Mouse (Mus musculus) forebrain, embryonic 12.5 days (tissue): ENCODE results near the gene Cpsf4. TPM values are rescaled to one million over a fixed set of nuclear protein-coding genes. Genes with fewer than 3 reads are reported as not detected.
A peak's percentile ranks its signal among the peaks of the same experiment; 100 is the strongest.
"Not testable (repeated sequence)": the region's sequence is repeated elsewhere in the genome, so short reads cannot be mapped to it uniquely, and the experiment has no call there.

Source experiments
- ATAC-seq: fragments of 200-750 bp; cut with Nextera tagmentation; 2 replicates; pipeline ENCODE4 v1.8.0; 2017; ENCODE audit warnings: moderate TSS enrichment; ENCODE audit not compliant: low FRiP score
- H3K27ac ChIP-seq: fragments of 300-500 bp; sonication (generic); 2 replicates; pipeline ENCODE4 v1.5.1; 2016; ENCODE audit warnings: mild to moderate bottlenecking
- H3K27me3 ChIP-seq: fragments of 300-500 bp; sonication (generic); 2 replicates; pipeline ENCODE4 v1.6.1; 2016; ENCODE audit warnings: mild to moderate bottlenecking
- H3K36me3 ChIP-seq: fragments of 300-500 bp; sonication (generic); replicated peaks from 2 replicates; pipeline ENCODE4 v1.6.1; 2016; ENCODE audit warnings: mild to moderate bottlenecking
- H3K4me1 ChIP-seq: fragments of 300-500 bp; sonication (generic); 2 replicates; pipeline ENCODE4 v1.6.1; 2016
- H3K4me2 ChIP-seq: fragments of 300-500 bp; sonication (generic); 2 replicates; pipeline ENCODE4 v1.6.1; 2016; ENCODE audit warnings: mild to moderate bottlenecking, moderate library complexity
- H3K4me3 ChIP-seq: fragments of 300-500 bp; sonication (generic); replicated peaks from 2 replicates; pipeline ENCODE4 v1.5.1; 2016; ENCODE audit warnings: mild to moderate bottlenecking
- H3K9ac ChIP-seq: fragments of 300-500 bp; sonication (generic); 2 replicates; pipeline ENCODE4 v1.6.1; 2016; ENCODE audit warnings: mild to moderate bottlenecking
- H3K9me3 ChIP-seq: fragments of 300-500 bp; sonication (generic); 2 replicates; pipeline ENCODE4 v1.6.1; 2016
- whole genome bisulfite sequencing: fragments of 180-500 bp; shearing (Covaris S2); methylation state at CpG from one replicate; pipeline ENCODE4 v1.1.7; 2016; 5-methylcytosine and 5-hydroxymethylcytosine counted together
- polyA plus RNA-seq: library from polyadenylated mRNA; unstranded; fragments of >200 nt; fragmentation: Nextera tagmentation; extraction: Ambion mirVana; gene quantifications from 2 replicates; pipeline ENCODE4 v1.2.1, GENCODE M21; 2016

The Cpsf4 gene
- polyA plus RNA-seq = 65.7 and 69.5 TPM in 2 replicates

DNA sequence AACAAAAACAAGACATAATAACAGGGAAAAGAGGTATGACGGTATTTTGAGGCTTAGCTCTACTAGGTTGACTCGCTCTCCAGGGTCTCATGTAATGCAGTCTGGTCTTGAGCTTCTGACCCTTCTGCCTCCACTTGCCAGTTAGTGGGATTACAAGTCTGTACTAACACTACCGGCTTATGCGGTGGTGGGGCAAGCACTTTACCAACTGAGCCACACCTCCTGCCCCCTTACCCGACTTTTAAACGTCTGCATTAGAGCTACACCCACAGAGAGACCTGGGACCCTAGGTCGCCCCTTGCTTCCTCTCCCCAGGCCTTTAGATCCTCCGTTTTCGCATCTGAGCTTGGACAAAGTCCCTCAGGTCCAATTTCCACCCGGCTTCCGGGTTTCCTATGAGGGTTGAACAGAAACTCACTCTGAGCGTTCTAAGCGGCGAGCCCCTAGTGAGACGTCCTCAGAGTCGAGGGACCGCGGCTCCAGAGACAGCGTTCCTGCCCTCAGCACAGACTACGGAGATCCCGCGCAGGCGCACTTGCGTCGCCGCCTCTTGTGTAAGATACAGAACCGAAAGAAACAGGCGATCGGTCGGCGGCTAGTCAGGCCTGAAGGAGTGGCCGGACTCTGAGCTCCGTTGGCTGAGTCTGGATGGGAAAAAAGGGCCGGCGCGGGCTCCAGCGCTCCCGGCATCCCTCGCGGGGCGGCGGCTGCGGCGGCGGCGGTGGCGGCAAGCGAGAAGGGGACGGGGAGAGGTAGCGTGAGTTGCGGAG is at the start of gene Cpsf4, which contains the start of gene Ptcd1:
Gene Cpsf4 (plus strand): TSS at position 678 of the 770 bp plus-strand sequence.
Gene Ptcd1 (minus strand): TSS at position 573 of the 770 bp plus-strand sequence.
- H3K4me3 ChIP-seq = peak within 1 kb of the TSS; percentile 76
- H3K4me2 ChIP-seq = peak within 1 kb of the TSS; percentile 92
- whole genome bisulfite sequencing = under 1% methylated on average over 51 of the region's 51 CpGs
- H3K27me3 ChIP-seq = no peaks in the 10 kb centered on the region
- H3K4me1 ChIP-seq = peaks cover 28% of the 10 kb centered on the region
- peak within 1 kb of the TSS; percentile 82 for H3K27ac ChIP-seq
- no peaks in the 10 kb centered on the region for H3K9me3 ChIP-seq
- ATAC-seq = peak; percentile 95
- H3K9ac ChIP-seq = peak within 1 kb of the TSS; percentile 93
- peaks cover 32% of the 10 kb centered on the region for H3K36me3 ChIP-seq

DNA sequence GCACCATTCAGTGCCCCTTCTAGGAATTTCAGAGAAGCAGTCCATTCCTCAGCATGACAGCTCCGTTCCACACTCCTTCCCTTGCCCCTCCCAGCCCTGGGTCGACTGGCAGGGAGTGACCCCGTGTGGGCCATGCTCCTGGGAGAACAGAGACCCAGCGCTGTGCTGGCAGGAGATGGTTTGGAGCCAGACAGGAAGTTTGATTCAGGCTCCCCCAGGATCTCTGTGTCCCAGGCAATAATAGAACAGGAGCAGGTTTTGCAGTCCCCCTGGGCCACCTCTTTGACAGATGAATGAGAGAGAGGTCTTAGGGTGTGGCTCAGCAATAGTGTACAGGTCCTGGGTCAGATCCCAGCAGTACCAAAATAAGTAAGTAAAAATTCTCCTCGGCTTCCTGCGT is 49.0 kb upstream of the Cpsf4 start:
- 0 out of 2 replicates have a peak, but pooled peaks cover 3% of the 10 kb centered on the region for H3K9me3 ChIP-seq
- no peak overlapping the region for H3K4me3 ChIP-seq
- H3K9ac ChIP-seq = no peak overlapping the region
- H3K36me3 ChIP-seq = 0 out of 2 replicates have a peak, but pooled peaks cover under 1% of the 10 kb centered on the region
- no peak overlapping the region for H3K27ac ChIP-seq
- 76% methylated on average over 6 of the region's 6 CpGs for WGBS
- peaks cover 11% of the 10 kb centered on the region; the same call in 1 of the 2 replicates for H3K4me1 ChIP-seq
- no peak overlapping the region for H3K4me2 ChIP-seq
- peaks cover 34% of the 10 kb centered on the region for H3K27me3 ChIP-seq
- no peak for ATAC-seq

DNA sequence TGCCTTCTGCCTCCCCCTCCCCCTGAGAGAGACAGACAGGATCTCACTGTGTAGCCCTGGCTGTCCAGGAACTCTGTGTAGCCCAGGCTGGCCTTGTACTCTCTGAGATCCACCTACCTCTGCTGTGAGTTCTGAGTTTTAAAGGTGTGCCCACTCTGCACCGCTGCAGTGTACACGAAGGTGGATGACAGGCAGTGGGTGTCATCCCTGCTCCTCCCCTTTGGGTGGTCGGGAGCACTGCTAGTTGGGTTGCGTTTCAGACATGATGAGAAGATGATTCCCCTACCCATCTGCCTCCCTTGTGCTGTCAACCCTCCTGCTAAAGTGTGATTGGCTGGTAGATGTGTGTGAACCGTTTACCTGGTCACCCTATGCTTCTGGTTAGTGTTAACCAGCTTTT is 48.6 kb upstream of the Cpsf4 start:
- H3K4me1 ChIP-seq = peaks cover 11% of the 10 kb centered on the region; the same call in 1 of the 2 replicates
- no peak for ATAC-seq
- 88% methylated on average over 5 of the region's 5 CpGs for WGBS

DNA sequence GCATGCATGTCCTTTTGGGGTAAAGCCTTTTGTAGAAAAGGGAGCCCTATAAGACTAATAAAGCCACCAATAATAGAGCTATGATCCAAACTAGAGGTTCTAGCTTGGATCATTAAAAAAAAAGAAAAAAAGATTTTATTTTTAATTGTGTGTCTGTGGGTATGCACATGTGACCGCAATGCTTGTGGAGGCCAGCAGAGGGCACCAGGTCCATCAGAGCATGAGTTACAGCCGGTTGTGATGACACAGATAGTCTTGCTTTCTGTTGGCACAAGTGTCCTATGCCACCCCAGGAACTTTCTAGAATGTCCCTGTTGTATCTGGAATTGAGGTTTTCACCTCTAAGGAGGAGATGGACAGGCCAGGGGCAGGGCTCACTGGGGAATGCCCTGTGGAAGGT is 47.6 kb upstream of the Cpsf4 start:
- H3K27ac ChIP-seq = no peak overlapping the region
- WGBS = 85% methylated on average over 2 of the region's 2 CpGs
- H3K9me3 ChIP-seq = 0 out of 2 replicates have a peak, but pooled peaks cover 3% of the 10 kb centered on the region
- H3K4me2 ChIP-seq = no peak overlapping the region
- ATAC-seq = no peak
- H3K4me1 ChIP-seq = peaks cover 4% of the 10 kb centered on the region; the same call in 1 of the 2 replicates
- peaks cover 14% of the 10 kb centered on the region for H3K36me3 ChIP-seq
- no peak overlapping the region for H3K4me3 ChIP-seq
- no peak overlapping the region for H3K9ac ChIP-seq
- H3K27me3 ChIP-seq = peaks cover 21% of the 10 kb centered on the region

More for the DNA sequence above, 48.6 kb upstream of the Cpsf4 start:
- no peak overlapping the region for H3K9ac ChIP-seq
- no peak overlapping the region for H3K4me3 ChIP-seq
- H3K9me3 ChIP-seq = 0 out of 2 replicates have a peak, but pooled peaks cover 3% of the 10 kb centered on the region
- H3K27ac ChIP-seq = no peak overlapping the region
- no peak overlapping the region for H3K4me2 ChIP-seq
- H3K27me3 ChIP-seq = peaks cover 30% of the 10 kb centered on the region
- H3K36me3 ChIP-seq = peaks cover 5% of the 10 kb centered on the region

DNA sequence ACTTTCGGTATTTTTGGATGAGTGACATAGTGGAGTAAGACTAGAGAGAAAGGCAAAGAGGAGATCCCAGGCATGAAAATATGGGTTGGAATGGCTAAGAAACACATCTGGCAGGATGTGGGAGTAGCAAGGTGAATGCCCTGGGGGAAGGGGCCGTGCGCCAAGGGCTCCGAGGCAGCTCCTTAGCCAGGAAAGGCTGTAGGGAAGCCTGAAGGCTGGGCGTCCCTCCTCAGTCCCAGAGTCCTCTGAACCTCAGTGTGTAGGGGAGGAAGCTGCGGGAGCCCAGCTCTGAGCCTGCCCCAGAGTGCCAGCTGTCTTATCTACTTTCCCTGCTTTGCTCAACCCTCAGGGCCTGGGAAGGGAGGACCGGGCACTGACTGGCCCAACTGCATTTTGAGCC is 46.1 kb upstream of the Cpsf4 start:
- no peak overlapping the region for H3K27ac ChIP-seq
- H3K27me3 ChIP-seq = peaks cover 6% of the 10 kb centered on the region; the same call in 1 of the 2 replicates
- peaks cover 29% of the 10 kb centered on the region for H3K36me3 ChIP-seq
- H3K9me3 ChIP-seq = 0 out of 2 replicates have a peak, but pooled peaks cover 3% of the 10 kb centered on the region
- no peak overlapping the region for H3K4me2 ChIP-seq
- no peak overlapping the region for H3K4me3 ChIP-seq
- no peaks in the 10 kb centered on the region for H3K4me1 ChIP-seq
- no peak for ATAC-seq
- 68% methylated on average over 7 of the region's 7 CpGs for WGBS
- H3K9ac ChIP-seq = no peak overlapping the region

DNA sequence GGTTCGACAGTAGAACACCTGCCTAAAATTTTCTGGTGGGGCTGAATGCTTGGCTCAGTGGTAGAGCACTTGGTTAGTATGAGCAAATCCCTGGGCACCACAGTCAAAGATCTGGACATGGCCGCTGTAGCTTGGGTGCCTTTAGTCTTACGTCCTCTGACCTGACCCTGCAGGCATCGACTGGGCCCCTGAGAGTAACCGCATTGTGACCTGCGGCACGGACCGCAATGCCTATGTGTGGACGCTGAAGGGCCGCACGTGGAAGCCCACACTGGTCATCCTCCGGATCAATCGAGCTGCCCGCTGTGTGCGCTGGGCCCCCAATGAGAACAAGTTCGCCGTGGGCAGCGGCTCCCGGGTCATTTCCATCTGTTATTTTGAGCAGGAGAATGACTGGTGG is 43.6 kb upstream of the Cpsf4 start:
- no peak for ATAC-seq
- WGBS = 95% methylated on average over 19 of the region's 19 CpGs

DNA sequence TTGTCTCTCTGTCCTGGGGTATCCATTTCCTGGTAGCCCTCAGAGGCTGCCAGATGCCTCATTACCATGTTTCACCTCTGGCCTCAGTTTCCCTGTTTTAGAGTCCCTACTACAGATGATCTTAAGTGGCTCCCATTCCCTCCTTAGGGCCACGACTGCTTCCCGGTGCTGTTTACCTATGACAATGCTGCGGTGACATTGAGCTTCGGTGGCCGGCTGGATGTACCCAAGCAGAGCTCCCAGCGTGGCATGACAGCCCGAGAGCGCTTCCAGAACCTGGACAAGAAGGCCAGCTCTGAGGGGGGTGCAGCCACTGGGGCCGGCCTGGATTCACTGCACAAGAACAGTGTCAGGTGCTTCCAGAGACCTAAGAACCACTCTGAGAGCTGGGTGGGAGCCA is 40.4 kb upstream of the Cpsf4 start:
- no peak for ATAC-seq
- no peak overlapping the region for H3K4me2 ChIP-seq

More for the DNA sequence above, 43.6 kb upstream of the Cpsf4 start:
- Histone ChIP-seq H3K4me2 (no peak overlapping the region), H3K36me3 (peaks cover 52% of the 10 kb centered on the region), H3K9me3 (0 out of 2 replicates have a peak, but pooled peaks cover 3% of the 10 kb centered on the region), H3K27me3 (no peaks in the 10 kb centered on the region), H3K4me1 (no peaks in the 10 kb centered on the region), H3K4me3 (no peak overlapping the region), H3K27ac (no peak overlapping the region), H3K9ac (no peak overlapping the region)

DNA sequence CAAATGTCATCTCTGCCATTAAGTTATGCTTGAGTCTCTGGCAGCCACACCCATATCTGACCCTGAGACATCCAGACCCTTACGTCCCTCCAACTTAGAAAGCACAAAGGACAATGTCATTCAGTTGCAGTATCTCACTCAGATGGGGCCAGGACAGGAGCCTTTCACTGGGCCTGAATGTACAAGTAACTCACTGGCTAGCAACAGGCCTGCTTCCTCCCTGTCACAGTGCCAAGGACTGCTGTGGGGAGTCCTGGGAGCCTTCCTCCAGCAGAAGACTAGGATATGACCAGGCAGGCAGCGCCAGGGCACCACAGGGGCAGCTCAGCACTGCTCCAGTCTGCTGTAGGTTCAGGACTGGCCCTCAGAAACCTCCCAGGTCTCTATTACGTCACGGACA is 37.9 kb upstream of the Cpsf4 start:
- Histone ChIP-seq H3K27ac (no peak overlapping the region), H3K4me1 (no peaks in the 10 kb centered on the region), H3K4me3 (no peak overlapping the region), H3K4me2 (no peak overlapping the region), H3K36me3 (peaks cover 97% of the 10 kb centered on the region), H3K9me3 (no peaks in the 10 kb centered on the region), H3K27me3 (no peaks in the 10 kb centered on the region), H3K9ac (no peak overlapping the region)
- no peak for ATAC-seq
- WGBS = 94% methylated on average over 4 of the region's 4 CpGs

More for the DNA sequence above, 40.4 kb upstream of the Cpsf4 start:
- H3K27ac ChIP-seq = no peak overlapping the region
- no peaks in the 10 kb centered on the region for H3K9me3 ChIP-seq
- 91% methylated on average over 9 of the region's 9 CpGs for WGBS
- no peaks in the 10 kb centered on the region for H3K27me3 ChIP-seq
- H3K9ac ChIP-seq = no peak overlapping the region
- no peaks in the 10 kb centered on the region for H3K4me1 ChIP-seq
- peaks cover 84% of the 10 kb centered on the region for H3K36me3 ChIP-seq
- no peak overlapping the region for H3K4me3 ChIP-seq

DNA sequence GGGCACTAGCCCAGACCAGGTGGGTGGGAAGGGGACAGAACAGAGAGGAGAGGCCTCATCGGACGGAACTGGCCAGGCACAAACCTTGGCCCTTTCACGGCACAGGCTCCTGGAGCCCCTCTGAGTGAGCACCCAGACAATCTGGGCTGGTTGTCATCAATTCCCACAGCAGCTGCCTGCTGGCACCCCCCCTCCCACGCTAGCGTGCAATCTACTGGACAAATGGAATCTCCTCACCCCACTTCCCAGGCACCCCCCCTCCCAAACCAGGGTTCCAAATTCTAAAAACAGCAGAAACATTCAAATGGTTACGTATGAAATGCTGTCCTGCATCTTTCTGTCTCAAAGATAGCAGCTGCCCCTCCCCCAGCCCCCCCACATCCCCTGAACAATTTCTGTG is 37.2 kb upstream of the Cpsf4 start:
- 93% methylated on average over 6 of the region's 6 CpGs for WGBS
- not testable (repeated sequence) for ATAC-seq, H3K4me2 ChIP-seq, H3K9me3 ChIP-seq, H3K4me3 ChIP-seq, H3K9ac ChIP-seq, H3K27me3 ChIP-seq, H3K4me1 ChIP-seq, H3K27ac ChIP-seq
- peaks cover 97% of the 10 kb centered on the region for H3K36me3 ChIP-seq

DNA sequence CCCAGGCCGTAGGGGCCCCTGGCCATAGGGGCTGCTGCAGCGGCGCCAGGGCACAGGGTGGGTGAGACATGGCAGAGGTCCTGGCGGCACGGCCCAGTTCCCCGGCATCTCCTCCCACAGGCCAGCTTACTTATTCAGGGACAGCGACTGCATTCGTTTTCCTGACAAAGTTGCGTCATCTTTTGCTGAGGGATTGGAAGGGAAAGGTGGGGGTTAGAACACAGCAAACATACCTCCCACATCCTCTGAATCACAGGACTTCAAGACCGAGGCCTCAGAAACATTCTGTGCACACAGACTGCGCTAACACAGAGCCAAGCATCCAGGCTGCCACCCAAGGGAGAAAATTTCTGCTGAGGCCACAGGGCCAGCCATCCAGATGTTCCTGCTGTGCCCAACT is 36.8 kb upstream of the Cpsf4 start:
- Histone ChIP-seq H3K36me3 (peaks cover 97% of the 10 kb centered on the region), H3K4me2 (no peak overlapping the region), H3K9me3 (no peaks in the 10 kb centered on the region), H3K27me3 (no peaks in the 10 kb centered on the region), H3K4me3 (no peak overlapping the region), H3K9ac (no peak overlapping the region), H3K27ac (no peak overlapping the region), H3K4me1 (no peaks in the 10 kb centered on the region)
- 94% methylated on average over 11 of the region's 11 CpGs for WGBS
- no peak for ATAC-seq

DNA sequence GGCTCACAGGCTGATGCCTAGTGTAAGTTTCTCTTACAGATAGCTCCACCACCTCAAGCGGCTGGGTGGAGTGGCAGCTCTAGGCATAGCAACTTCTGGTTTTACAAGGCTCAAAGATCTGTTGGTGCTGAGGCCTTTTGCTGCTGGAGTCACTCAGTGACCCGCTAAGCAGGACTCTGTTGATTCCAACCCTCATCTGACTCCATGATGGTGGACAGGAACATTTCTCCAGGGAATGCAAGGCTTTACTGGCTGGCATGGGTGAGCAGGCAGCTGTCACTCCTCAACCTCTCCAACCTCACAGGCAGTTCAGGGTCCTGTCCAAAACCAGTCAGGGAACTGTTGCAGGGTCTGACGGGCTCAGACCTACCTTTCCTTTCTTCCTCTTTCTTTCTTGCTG is 36.0 kb upstream of the Cpsf4 start:
- Histone ChIP-seq H3K27me3 (no peaks in the 10 kb centered on the region), H3K9ac (no peak overlapping the region), H3K4me3 (no peak overlapping the region), H3K4me2 (no peak overlapping the region), H3K4me1 (no peaks in the 10 kb centered on the region), H3K36me3 (peaks cover 95% of the 10 kb centered on the region), H3K27ac (no peak overlapping the region), H3K9me3 (no peaks in the 10 kb centered on the region)
- ATAC-seq = no peak
- WGBS = 90% methylated on average over 3 of the region's 3 CpGs

DNA sequence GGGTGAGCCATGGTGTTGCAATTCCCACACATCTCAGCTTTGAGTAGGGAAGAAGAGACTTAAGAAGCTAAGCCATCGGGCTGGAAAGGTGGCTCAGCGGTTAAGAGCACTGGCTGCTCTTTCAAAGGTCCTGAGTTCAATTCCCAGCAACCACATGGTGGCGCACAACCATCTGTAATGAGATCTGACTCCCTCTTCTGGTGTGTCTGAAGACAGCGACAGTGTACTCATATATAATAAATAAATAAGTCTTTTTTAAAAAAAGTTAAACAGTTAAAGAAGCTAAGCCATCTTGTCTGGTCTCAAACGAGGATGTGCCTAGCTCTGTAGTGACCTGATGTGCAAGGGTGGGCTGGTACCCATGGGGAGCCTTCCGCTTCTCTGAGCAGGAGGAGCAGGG is 33.7 kb upstream of the Cpsf4 start:
- not testable (repeated sequence) for H3K9ac ChIP-seq, H3K4me3 ChIP-seq, H3K27me3 ChIP-seq, H3K9me3 ChIP-seq, H3K4me2 ChIP-seq, ATAC-seq, H3K27ac ChIP-seq
- peaks cover 12% of the 10 kb centered on the region for H3K4me1 ChIP-seq
- WGBS = 93% methylated on average over 6 of the region's 6 CpGs
- peaks cover 90% of the 10 kb centered on the region for H3K36me3 ChIP-seq

DNA sequence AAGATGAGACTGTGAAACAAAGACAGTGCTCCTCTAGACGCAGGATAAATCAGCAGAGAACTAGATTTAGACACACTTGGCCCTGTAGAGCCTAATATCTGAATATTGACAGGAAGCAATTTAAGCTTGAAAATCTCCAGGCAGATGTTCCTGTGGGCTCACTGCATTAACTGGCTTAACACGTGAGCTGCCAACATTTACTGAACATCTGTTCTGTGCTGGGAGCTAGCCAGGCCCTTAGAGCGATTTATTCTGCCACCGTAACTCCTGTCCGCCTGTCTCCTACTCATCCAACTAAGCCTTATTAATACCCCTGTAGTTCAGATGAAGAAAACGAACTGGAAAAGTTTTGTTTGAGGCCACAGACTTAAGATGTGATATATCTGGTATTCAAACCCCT is 28.2 kb upstream of the Cpsf4 start:
- peak overlapping the region; percentile 81 for H3K4me2 ChIP-seq
- no peaks in the 10 kb centered on the region for H3K9me3 ChIP-seq
- 21% methylated on average over 6 of the region's 6 CpGs for WGBS
- H3K27me3 ChIP-seq = no peaks in the 10 kb centered on the region
- peaks cover 60% of the 10 kb centered on the region for H3K36me3 ChIP-seq
- H3K4me3 ChIP-seq = peak overlapping the region; percentile 80
- no peak for ATAC-seq
- no peak overlapping the region for H3K27ac ChIP-seq
- H3K4me1 ChIP-seq = peaks cover 37% of the 10 kb centered on the region
- peak overlapping the region; percentile 89 for H3K9ac ChIP-seq
